Mouse (Mus musculus): ENCODE measurements at regions not wholly inside any gene's neighbourhood (a gene's known extent, or its start where the extent isn't known, plus 50 kb on each side); places are given as distances from the start of the nearest gene placed in this dataset.

- DNase-seq (ENCODE audit: low spot score in 2 of 2): no peak
Observed at GRCm38 (mm10) chr1:75612083-75612720, 66.1 kb downstream of the Slc4a3 start.

GRCm38 (mm10) chr1:75613206-75613605 is 67.1 kb downstream of the Slc4a3 start:
- DNase-seq (ENCODE audit: low spot score in 2 of 2): no peak

GRCm38 (mm10) chr1:75616971-75617370 is 70.9 kb downstream of the Slc4a3 start:
- no peak for DNase-seq (ENCODE audit: low spot score in 2 of 2)

GRCm38 (mm10) chr1:75618367-75618790 is 72.3 kb downstream of the Slc4a3 start:
- DNase-seq (ENCODE audit: low spot score in 2 of 2): no peak

- DNase-seq (ENCODE audit: low spot score in 2 of 2): no peak
Observed at GRCm38 (mm10) chr1:75630287-75630686, 84.2 kb downstream of the Slc4a3 start.

- DNase-seq (ENCODE audit: low spot score in 2 of 2): no peak
Observed at GRCm38 (mm10) chr1:75631729-75632128, 85.7 kb downstream of the Slc4a3 start.

- no peak for DNase-seq (ENCODE audit: low spot score in 2 of 2)
Observed at GRCm38 (mm10) chr1:75635591-75635990, 89.5 kb downstream of the Slc4a3 start.

- no peak for DNase-seq (ENCODE audit: low spot score in 2 of 2)
Observed at GRCm38 (mm10) chr1:75639031-75640001, 93.2 kb downstream of the Slc4a3 start.

- DNase-seq (ENCODE audit: low spot score in 2 of 2): no peak
Observed at GRCm38 (mm10) chr1:75642496-75642895, 96.4 kb downstream of the Slc4a3 start.

- peak; percentile 74 to 75 for DNase-seq (ENCODE audit: low spot score in 2 of 2)
Observed at GRCm38 (mm10) chr1:75652547-75652946, 106.5 kb downstream of the Slc4a3 start.

GRCm38 (mm10) chr1:75652987-75653573 is 107.0 kb downstream of the Slc4a3 start:
- DNase-seq (ENCODE audit: low spot score in 2 of 2): no peak

GRCm38 (mm10) chr1:75653671-75654076 is 107.6 kb downstream of the Slc4a3 start:
- DNase-seq (ENCODE audit: low spot score in 2 of 2): peak; percentile 70 to 74

GRCm38 (mm10) chr1:75656592-75656991 is 110.5 kb downstream of the Slc4a3 start:
- no peak for DNase-seq (ENCODE audit: low spot score in 2 of 2)

GRCm38 (mm10) chr1:75660336-75661100 is 114.5 kb downstream of the Slc4a3 start:
- DNase-seq (ENCODE audit: low spot score in 2 of 2): no peak

- DNase-seq (ENCODE audit: low spot score in 2 of 2): no peak
Observed at GRCm38 (mm10) chr1:75662141-75662990, 116.3 kb downstream of the Slc4a3 start.

GRCm38 (mm10) chr1:75667736-75668269 is 121.7 kb downstream of the Slc4a3 start:
- no peak for DNase-seq (ENCODE audit: low spot score in 2 of 2)

- peak; percentile 23 to 29 for DNase-seq (ENCODE audit: low spot score in 2 of 2)
Observed at GRCm38 (mm10) chr1:75676295-75676694, 130.2 kb downstream of the Slc4a3 start.

GRCm38 (mm10) chr1:75677695-75678094 is 131.6 kb downstream of the Slc4a3 start:
- no peak for DNase-seq (ENCODE audit: low spot score in 2 of 2)

- no peak for DNase-seq (ENCODE audit: low spot score in 2 of 2)
Observed at GRCm38 (mm10) chr1:75678279-75678678, 132.2 kb downstream of the Slc4a3 start.

GRCm38 (mm10) chr1:75680366-75680765 is 134.3 kb downstream of the Slc4a3 start:
- DNase-seq (ENCODE audit: low spot score in 2 of 2): no peak

Measured in left cerebral cortex, adult 18-20 months (tissue).